12 mouse cellular contexts compared by ENCODE assay signal in the genomic region with DNA sequence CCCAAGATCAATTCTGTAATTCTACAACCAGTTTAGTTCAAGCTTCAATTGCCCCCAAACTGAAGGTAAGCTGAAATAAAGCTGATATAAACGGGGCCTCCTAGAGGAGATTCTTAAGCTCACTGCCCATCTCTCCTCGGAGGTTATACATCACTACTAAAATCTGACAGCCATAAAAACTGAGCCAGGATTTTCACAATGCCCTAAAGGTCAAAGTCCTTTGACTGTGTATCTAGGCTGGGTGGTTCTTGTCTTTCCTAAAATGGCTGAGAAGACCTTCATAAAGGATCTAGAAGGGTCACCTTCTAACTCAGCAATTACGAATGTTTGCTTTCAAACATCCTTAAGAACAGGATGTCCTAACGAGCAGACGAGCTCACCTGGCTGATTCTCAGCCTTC.
"Had no signal": no experiment of that assay in that cellular context is flagged by ENCODE, and none has a peak within 500 bp of the region (broad histone marks: within the 10 kb centered on the region; RNA-seq: fewer than 3 reads in every experiment).

No protein-coding gene starts in this region.

- H3K27ac ChIP-seq: limb, embryonic 12.5 days; limb, embryonic 15.5 days; liver, embryonic 13.5 days had no signal

- DNase-seq: kidney, postnatal 14 days; kidney, postnatal 4 days; left cerebral cortex, postnatal 4 days; liver, embryonic 13.5 days; lung, adult 2 months; lung, postnatal 14 days; lung, postnatal 4 days; midbrain, embryonic 14.5 days; thymus, postnatal 25 days had no signal

- H3K9ac ChIP-seq: limb, embryonic 12.5 days; limb, embryonic 15.5 days; liver, embryonic 13.5 days had no signal

- H3K27me3 ChIP-seq: limb, embryonic 12.5 days; limb, embryonic 15.5 days; liver, embryonic 13.5 days had no signal

- H3K9me3 ChIP-seq: limb, embryonic 12.5 days; limb, embryonic 15.5 days; liver, embryonic 13.5 days had no signal

- H3K4me3 ChIP-seq: limb, embryonic 12.5 days; limb, embryonic 15.5 days had no signal

- H3K4me2 ChIP-seq: limb, embryonic 12.5 days; limb, embryonic 15.5 days; midbrain, embryonic 11.5 days had no signal
